Mouse (Mus musculus): ENCODE measurements around the gene Ltf.

The Ltf gene

DNA sequence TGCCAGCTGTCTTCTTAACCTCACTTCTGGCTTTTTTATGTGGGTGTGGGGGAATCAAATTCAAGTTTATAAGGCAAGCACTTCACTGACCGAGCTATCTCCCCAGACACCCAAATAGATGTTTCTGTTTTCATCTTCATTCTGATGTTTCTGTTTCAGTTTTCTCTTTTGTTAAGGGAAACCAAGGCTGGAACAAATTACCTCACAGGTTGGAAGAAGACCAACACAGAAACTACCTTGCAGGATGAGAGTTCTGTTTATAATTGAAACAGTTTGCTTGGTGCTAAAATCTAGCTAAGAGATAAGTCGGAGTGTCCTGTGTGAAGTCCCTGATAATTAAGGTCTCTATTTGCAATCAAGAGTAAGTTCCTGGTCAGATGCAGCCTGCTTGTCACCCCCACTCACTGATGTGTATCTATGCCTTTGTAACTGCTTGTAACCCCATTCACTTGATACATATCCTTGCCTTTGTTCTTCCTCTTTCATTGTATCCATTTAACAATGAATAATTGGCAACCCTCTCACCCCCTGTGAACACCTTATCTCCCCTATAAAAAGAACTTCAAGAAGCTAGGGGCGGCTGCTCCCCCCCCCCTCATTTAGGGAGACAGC, 68.0 kb downstream of the Ltf start:
- DNase-seq (ENCODE audit: extremely low spot score): no peak

DNA sequence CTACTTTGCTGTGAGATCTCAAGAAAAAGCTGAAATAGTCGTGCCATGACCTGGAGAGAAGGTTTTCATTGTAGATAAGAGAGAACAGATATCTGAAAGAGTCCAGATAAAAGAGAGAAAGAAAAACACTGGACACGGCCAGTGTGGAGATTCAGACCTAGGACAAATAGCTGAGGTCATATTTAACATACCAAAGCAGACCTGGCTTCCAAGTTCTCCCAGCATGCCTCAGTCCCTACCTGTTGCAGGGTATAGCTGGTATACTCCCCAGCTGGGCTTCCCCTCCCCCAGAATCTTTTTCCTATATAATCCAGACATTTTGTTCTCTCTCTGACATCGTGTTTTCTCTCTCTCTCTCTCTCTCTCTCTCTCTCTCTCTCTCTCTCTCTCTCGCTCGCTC, 68.9 kb downstream of the Ltf start:
- DNase-seq (ENCODE audit: extremely low spot score): no peak

DNA sequence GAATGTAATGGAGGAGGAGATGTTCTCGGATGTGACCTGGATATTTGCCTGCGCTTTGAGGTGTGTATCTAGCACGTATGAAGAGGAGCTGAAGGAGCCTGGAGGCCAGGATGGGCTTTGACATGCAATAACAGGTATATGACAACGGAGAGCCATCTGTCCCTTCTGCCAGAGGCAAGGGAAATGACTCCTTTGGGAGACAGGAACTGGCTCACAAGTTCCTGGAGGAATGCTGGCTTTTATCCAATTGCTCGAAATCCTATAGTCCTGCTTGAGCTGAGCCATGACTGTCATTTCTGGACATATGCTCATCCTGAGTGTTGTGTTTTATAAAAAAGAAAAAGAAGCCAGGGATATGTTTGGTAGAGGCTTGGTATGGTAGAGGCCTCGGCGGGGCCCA, 69.8 kb downstream of the Ltf start:
- no peak for DNase-seq (ENCODE audit: extremely low spot score)
